Mouse (Mus musculus) liver, adult 2 months (tissue): ENCODE results near the gene Adgra1. TPM values are rescaled to one million over a fixed set of nuclear protein-coding genes. Genes with fewer than 3 reads are reported as not detected.

Experiments
- DNase-seq: peaks from one replicate; pipeline ENCODE4 v3.0.0-alpha.2; 2011; ENCODE audit warnings: low read depth, low spot score; ENCODE audit errors: extremely low read depth
- H3K27ac ChIP-seq: fragments of 200-500 bp; replicated peaks from 2 replicates; pipeline ENCODE4 v1.5.1; 2012; ENCODE audit warnings: low read depth, mild to moderate bottlenecking, control low read depth, inconsistent platforms, low read length; ENCODE audit not compliant: insufficient read depth
- H3K27me3 ChIP-seq: fragments of 200-500 bp; 2 replicates; pipeline ENCODE4 v1.6.1; 2012; ENCODE audit warnings: mild to moderate bottlenecking, moderate library complexity, low read length, inconsistent platforms; ENCODE audit not compliant: control insufficient read depth, insufficient read depth
- H3K36me3 ChIP-seq: fragments of 200-500 bp; 2 replicates; pipeline ENCODE4 v1.6.1; 2012; ENCODE audit warnings: low read length, inconsistent platforms; ENCODE audit not compliant: control insufficient read depth, insufficient read depth
- H3K4me1 ChIP-seq: fragments of 200-500 bp; 2 replicates; pipeline ENCODE4 v1.6.1; 2011; ENCODE audit warnings: low read length; ENCODE audit not compliant: control insufficient read depth, insufficient read depth
- H3K4me3 ChIP-seq: fragments of 200-500 bp; 2 replicates; pipeline ENCODE4 v1.5.1; 2011; ENCODE audit warnings: low read depth, mild to moderate bottlenecking, control low read depth, low read length, moderate library complexity; ENCODE audit not compliant: insufficient read depth
- H3K79me2 ChIP-seq: fragments of 200-500 bp; 2 replicates; pipeline ENCODE4 v1.6.1; 2012; ENCODE audit warnings: inconsistent platforms, mild to moderate bottlenecking, low read length, moderate library complexity; ENCODE audit not compliant: control insufficient read depth, insufficient read depth
- H3K9ac ChIP-seq: fragments of 200-500 bp; 2 replicates; pipeline ENCODE4 v1.6.1; 2012; ENCODE audit warnings: low read depth, mild to moderate bottlenecking, control low read depth, inconsistent platforms, low read length
- CTCF ChIP-seq: fragments of 200-500 bp; IDR thresholded peaks from 2 replicates; pipeline ENCODE4 v1.5.1; 2011; ENCODE audit warnings: low read depth, low read length, control low read depth
- POLR2A ChIP-seq: fragments of 200-500 bp; IDR thresholded peaks from 2 replicates; pipeline ENCODE4 v1.6.1; 2011; ENCODE audit warnings: low read length, control low read depth; ENCODE audit not compliant: insufficient read depth; ENCODE audit errors: extremely low read depth
- WGBS: fragments of 180-500 bp; shearing (Covaris S2); methylation state at CpG from one replicate; pipeline ENCODE4 v1.1.7; 2018; 5-methylcytosine and 5-hydroxymethylcytosine counted together
- polyA plus RNA-seq: library from polyadenylated mRNA; depleted of rRNA; stranded (reverse); fragments of >200 nt; gene quantifications from 2 replicates; pipeline ENCODE4 v1.2.3, GENCODE M21; 2012; rRNA removed
- total RNA-seq: library from RNA; depleted of rRNA; stranded (reverse); fragments of >200 nt; gene quantifications from 2 replicates; pipeline ENCODE4 v1.2.3, GENCODE M21; 2014; rRNA removed

Adgra1 gene
- not detected in 2 replicates for total RNA-seq
- polyA plus RNA-seq = not detected in 2 replicates

DNA sequence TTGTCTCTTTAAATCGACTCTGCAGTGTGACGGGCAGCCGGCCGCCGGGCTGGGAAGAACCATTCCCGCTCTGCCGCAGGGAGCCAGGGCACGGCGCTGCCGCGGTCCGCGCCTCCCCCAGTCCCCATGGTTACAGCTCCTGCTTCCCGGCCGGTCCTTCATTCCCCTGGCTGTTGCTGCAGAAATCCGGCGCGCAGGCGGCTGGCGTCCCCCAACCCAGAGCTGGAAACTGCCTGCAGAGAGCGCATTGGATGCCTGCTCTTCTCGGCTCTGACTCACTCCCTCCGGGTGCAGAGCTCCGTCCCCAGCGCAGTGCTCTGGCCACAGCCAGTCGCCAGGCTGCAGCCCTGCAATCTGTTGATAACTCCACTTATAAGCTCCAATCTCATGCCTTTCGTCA, at the start of gene Adgra1:
Gene Adgra1 (plus strand): TSS at position 139 of the 400 bp plus-strand sequence.
- H3K4me1 ChIP-seq = no peaks in the 10 kb centered on the region
- H3K27me3 ChIP-seq = no peaks in the 10 kb centered on the region
- 2% methylated on average over 27 of the region's 27 CpGs for WGBS
- no peaks in the 10 kb centered on the region for H3K79me2 ChIP-seq
- H3K27ac ChIP-seq = no peak within 1 kb of the TSS
- H3K9ac ChIP-seq = no peak within 1 kb of the TSS
- H3K36me3 ChIP-seq = no peaks in the 10 kb centered on the region
- no peak for TF ChIP-seq CTCF
- TF ChIP-seq POLR2A = no peak
- DNase-seq = no peak
- H3K4me3 ChIP-seq = no peak within 1 kb of the TSS

DNA sequence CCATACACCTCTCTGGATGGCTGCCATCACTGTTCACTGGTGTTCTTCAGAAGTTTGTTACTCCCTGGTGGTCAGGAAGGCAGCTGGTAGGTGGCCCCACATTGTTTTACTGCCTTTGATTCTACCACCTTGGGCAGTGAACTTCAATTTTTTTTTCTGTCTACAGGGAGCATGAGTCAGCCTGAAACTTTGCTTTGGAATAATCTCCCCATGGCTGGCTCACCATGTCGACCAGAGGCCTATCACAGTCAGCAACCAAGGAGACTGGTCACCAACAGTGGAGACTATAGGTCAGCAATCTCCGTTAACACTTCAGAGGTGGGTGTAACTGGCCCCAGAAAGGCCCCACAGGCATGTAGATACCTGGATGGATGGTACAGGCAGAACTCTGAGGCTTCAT, 46.6 kb upstream of the Adgra1 start:
- H3K4me3 ChIP-seq = no peak overlapping the region
- no peak overlapping the region for H3K9ac ChIP-seq
- H3K4me1 ChIP-seq = no peaks in the 10 kb centered on the region
- H3K79me2 ChIP-seq = no peaks in the 10 kb centered on the region
- no peak for TF ChIP-seq CTCF
- no peak for TF ChIP-seq POLR2A
- no peak for DNase-seq
- no peak overlapping the region for H3K27ac ChIP-seq
- no peaks in the 10 kb centered on the region for H3K36me3 ChIP-seq
- no peaks in the 10 kb centered on the region for H3K27me3 ChIP-seq
- WGBS = 66% methylated on average over 2 of the region's 2 CpGs

DNA sequence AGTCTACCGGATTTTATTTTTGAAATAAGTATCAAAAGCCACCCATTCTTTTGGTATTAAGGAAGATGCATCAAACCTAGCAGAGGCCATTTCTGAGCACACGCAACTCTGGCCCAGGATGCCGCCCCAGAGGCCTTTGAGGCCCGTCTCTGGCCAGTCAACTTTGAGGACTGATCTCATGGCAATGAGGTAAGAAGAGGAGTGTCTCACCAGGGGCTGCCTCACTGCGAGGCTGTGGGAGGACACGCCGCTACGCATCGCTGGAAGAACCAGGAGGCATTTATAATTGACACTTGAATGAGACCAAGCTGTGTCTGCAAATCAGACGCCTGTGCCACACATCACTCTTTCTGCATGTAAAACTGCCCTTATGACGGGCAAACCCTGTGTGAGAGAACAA, 45.0 kb upstream of the Adgra1 start:
- TF ChIP-seq CTCF = no peak
- H3K36me3 ChIP-seq = no peaks in the 10 kb centered on the region
- 88% methylated on average over 11 of the region's 11 CpGs for WGBS

DNA sequence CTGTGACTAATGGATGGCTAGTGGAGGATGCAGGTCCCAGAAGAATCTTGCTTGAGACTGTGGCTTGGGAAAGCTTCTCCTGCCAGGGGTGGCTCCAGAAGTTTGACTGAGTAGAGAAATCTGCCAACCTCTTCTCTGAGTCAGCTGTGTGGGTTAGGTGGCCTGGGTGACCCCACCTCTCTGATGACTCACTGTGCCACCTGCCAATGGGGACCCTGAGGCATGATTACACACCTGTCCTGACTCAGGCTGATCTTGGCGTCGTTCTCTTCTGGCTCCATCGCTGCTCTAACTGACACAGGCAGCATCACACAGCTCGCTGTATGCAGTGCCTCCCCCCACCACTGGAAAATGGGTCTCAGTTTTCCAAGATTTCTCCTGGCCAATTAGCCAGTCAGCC, 44.3 kb upstream of the Adgra1 start:
- H3K27me3 ChIP-seq = no peaks in the 10 kb centered on the region
- no peak overlapping the region for H3K4me3 ChIP-seq
- H3K36me3 ChIP-seq = no peaks in the 10 kb centered on the region
- no peak for DNase-seq
- no peaks in the 10 kb centered on the region for H3K79me2 ChIP-seq
- no peaks in the 10 kb centered on the region for H3K4me1 ChIP-seq
- no peak for TF ChIP-seq POLR2A
- no peak for TF ChIP-seq CTCF
- no peak overlapping the region for H3K27ac ChIP-seq
- H3K9ac ChIP-seq = no peak overlapping the region
- WGBS = 61% methylated on average over 4 of the region's 4 CpGs

More for the DNA sequence above, 45.0 kb upstream of the Adgra1 start:
- Histone ChIP-seq H3K4me3 (no peak overlapping the region), H3K9ac (no peak overlapping the region), H3K4me1 (no peaks in the 10 kb centered on the region), H3K27ac (no peak overlapping the region), H3K79me2 (no peaks in the 10 kb centered on the region), H3K27me3 (no peaks in the 10 kb centered on the region)
- no peak for DNase-seq

DNA sequence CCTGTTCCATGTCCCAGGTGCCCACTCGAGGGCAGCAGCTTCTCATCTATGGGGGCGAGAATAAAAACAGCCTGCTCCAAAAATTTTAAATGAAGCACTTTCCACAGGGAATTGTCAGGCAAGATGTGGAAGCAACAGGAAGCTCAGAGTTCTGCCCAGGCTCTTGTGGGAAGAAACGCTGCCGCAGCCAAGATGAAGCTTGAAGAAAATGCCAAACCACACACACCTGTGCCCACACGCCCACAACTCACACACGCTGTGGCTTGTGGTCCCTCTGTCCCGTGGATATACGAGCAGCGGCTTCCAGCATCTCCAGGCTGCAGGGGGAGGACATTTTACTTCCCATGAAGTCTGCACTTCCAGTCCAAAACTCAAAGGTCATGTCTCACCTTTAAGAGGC, 42.4 kb upstream of the Adgra1 start:
- Histone ChIP-seq H3K36me3 (no peaks in the 10 kb centered on the region), H3K79me2 (no peaks in the 10 kb centered on the region), H3K27ac (no peak overlapping the region), H3K27me3 (no peaks in the 10 kb centered on the region), H3K4me1 (no peaks in the 10 kb centered on the region), H3K9ac (no peak overlapping the region), H3K4me3 (no peak overlapping the region)
- TF ChIP-seq POLR2A (no peak), CTCF (no peak)
- WGBS = 76% methylated on average over 9 of the region's 9 CpGs
- DNase-seq = no peak

DNA sequence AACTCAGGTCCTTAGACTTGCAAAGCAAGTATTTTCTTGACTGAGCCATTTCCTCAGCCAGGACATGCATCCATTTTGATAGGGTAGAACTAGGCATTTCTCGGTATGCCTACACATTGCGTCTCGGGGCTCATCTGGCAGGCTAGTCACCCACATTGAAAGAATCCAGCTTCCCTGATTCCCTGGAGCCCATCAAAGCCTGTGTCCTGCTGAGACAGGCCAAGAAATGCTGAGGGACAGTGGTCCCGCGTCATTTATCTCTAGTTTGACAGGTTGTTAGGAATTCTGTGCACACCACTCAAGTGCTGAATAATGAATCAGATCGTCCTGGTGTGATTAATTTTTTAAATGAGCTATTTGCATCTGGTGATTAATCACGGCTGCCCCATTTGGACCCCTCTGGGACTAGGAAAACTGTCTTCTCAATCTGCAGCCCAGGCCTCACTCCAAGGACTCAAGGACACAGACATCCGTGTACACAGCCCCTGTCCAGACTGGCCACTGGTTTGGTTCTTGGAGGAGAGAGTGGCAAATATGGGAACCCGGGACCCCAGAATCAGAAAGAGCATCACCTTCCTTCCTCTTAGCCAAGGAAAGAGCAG, 38.9 kb upstream of the Adgra1 start:
- no peak overlapping the region for H3K4me3 ChIP-seq
- H3K27ac ChIP-seq = no peak overlapping the region
- H3K4me1 ChIP-seq = no peaks in the 10 kb centered on the region
- H3K36me3 ChIP-seq = no peaks in the 10 kb centered on the region
- TF ChIP-seq CTCF = no peak
- TF ChIP-seq POLR2A = no peak
- DNase-seq = no peak
- no peaks in the 10 kb centered on the region for H3K27me3 ChIP-seq
- H3K79me2 ChIP-seq = no peaks in the 10 kb centered on the region
- 88% methylated on average over 9 of the region's 9 CpGs for WGBS
- no peak overlapping the region for H3K9ac ChIP-seq
